Mouse (Mus musculus): ENCODE measurements at regions not wholly inside any gene's neighbourhood (a gene's known extent, or its start where the extent isn't known, plus 50 kb on each side); places are given as distances from the start of the nearest gene placed in this dataset.

GRCm38 (mm10) chr9:87848882-87849281 lies 117.8 kb upstream of the Tbx18 start:
- in situ Hi-C loops (cut with MboI; ENCODE audit: low pct_ligation_motif_present, low pct_unique_long_range_greater_than_20kb, low sequenced_read_pairs): no loop called here
- dilution Hi-C loops (cut with MboI; ENCODE audit: extremely low pct_ligation_motif_present, extremely low pct_unique_long_range_greater_than_20kb, low sequenced_read_pairs): no loop called here
- DNase-seq (ENCODE audit: extremely low read depth): no peak
- no peak overlapping the region for H3K4me2 ChIP-seq (ENCODE audit: insufficient read depth, low read depth, poor library complexity, severe bottlenecking)
- H3K4me3 ChIP-seq (replicated peaks in 1 of 3; ENCODE audit: low read depth in 2 of 3, low read length in 2 of 3, poor library complexity in 1 of 3): no peak overlapping the region
- no peaks in the 10 kb centered on the region for H3K9me3 ChIP-seq (replicated peaks; ENCODE audit: low read length)
- H3K27me3 ChIP-seq (replicated peaks): no peaks in the 10 kb centered on the region
- no peaks in the 10 kb centered on the region for H3K36me3 ChIP-seq (replicated peaks in 1 of 2; ENCODE audit: control insufficient read depth in 1 of 2, insufficient read depth in 1 of 2, low read length in 1 of 2)
- H3K79me2 ChIP-seq (replicated peaks; ENCODE audit: control insufficient read depth, extremely low read depth, insufficient read depth, poor library complexity, severe bottlenecking): no peaks in the 10 kb centered on the region
- H3K27ac ChIP-seq (ENCODE audit: insufficient read depth, low read depth): no peak overlapping the region
- H3K4me1 ChIP-seq (ENCODE audit: control insufficient read depth in 1 of 2, insufficient read depth in 2 of 2): no peaks in the 10 kb centered on the region
- H3K9ac ChIP-seq (ENCODE audit: insufficient read depth, low read depth): no peak overlapping the region
- no peak for TF ChIP-seq TBP (conservative IDR thresholded peaks at IDR 0.05; ENCODE audit: low read depth, low read length)
- TF ChIP-seq JUND (conservative IDR thresholded peaks at IDR 0.05; ENCODE audit: low read depth, low read length): no peak
- no peak for TF ChIP-seq BHLHE40 (IDR thresholded peaks at IDR 0.05; ENCODE audit: low read depth, low read length)
- no peak for TF ChIP-seq MAFK (IDR thresholded peaks at IDR 0.05; ENCODE audit: insufficient replicate concordance, low read length)
- no peak for TF ChIP-seq SMC3 (IDR thresholded peaks at IDR 0.05; ENCODE audit: low read depth, low read length)
- no peak for TF ChIP-seq CTCF (conservative IDR thresholded peaks at IDR 0.05 in 1 of 2, IDR thresholded peaks at IDR 0.05 in 1 of 2; ENCODE audit: low read depth in 2 of 2, low read length in 2 of 2)
- no peak for TF ChIP-seq CHD2 (IDR thresholded peaks at IDR 0.05; ENCODE audit: low read length)
- TF ChIP-seq UBTF (IDR thresholded peaks at IDR 0.05; ENCODE audit: low read depth, low read length): no peak
- TF ChIP-seq HCFC1 (IDR thresholded peaks at IDR 0.05; ENCODE audit: low read depth, low read length): no peak
- TF ChIP-seq SIN3A (IDR thresholded peaks at IDR 0.05; ENCODE audit: low read length): no peak
- TF ChIP-seq MYC (IDR thresholded peaks at IDR 0.05; ENCODE audit: low read depth, low read length): no peak
- TF ChIP-seq ZKSCAN1 (IDR thresholded peaks at IDR 0.05; ENCODE audit: borderline replicate concordance, low read depth, low read length): no peak
- TF ChIP-seq MAZ (IDR thresholded peaks at IDR 0.05; ENCODE audit: low read depth, low read length): no peak
- no peak for TF ChIP-seq JUN (IDR thresholded peaks at IDR 0.05; ENCODE audit: insufficient read depth, low read depth, low read length)
- no peak for TF ChIP-seq E2F4 (IDR thresholded peaks at IDR 0.05; ENCODE audit: insufficient replicate concordance, low read depth, low read length)
- no peak for TF ChIP-seq KAT2A (IDR thresholded peaks at IDR 0.05; ENCODE audit: insufficient replicate concordance, low read length)
- no peak for TF ChIP-seq IRF4 (IDR thresholded peaks at IDR 0.05; ENCODE audit: low read depth, low read length)

- no peak overlapping the region for H3K4me3 ChIP-seq (replicated peaks in 1 of 3; ENCODE audit: low read depth in 2 of 3, low read length in 2 of 3, poor library complexity in 1 of 3)
- TF ChIP-seq MAZ (IDR thresholded peaks at IDR 0.05; ENCODE audit: low read depth, low read length): no peak
- no peak for TF ChIP-seq ZKSCAN1 (IDR thresholded peaks at IDR 0.05; ENCODE audit: borderline replicate concordance, low read depth, low read length)
- no peak for TF ChIP-seq USF2 (conservative IDR thresholded peaks at IDR 0.05; ENCODE audit: low read depth, low read length)
- no peak for TF ChIP-seq ZC3H11A (IDR thresholded peaks at IDR 0.05; ENCODE audit: low read depth, low read length)
- TF ChIP-seq CTCF (conservative IDR thresholded peaks at IDR 0.05 in 1 of 2, IDR thresholded peaks at IDR 0.05 in 1 of 2; ENCODE audit: low read depth in 2 of 2, low read length in 2 of 2): no peak
- H3K9me3 ChIP-seq (replicated peaks; ENCODE audit: low read length): no peaks in the 10 kb centered on the region
- H3K27ac ChIP-seq (ENCODE audit: insufficient read depth, low read depth): no peak overlapping the region
- H3K36me3 ChIP-seq (replicated peaks in 1 of 2; ENCODE audit: control insufficient read depth in 1 of 2, insufficient read depth in 1 of 2, low read length in 1 of 2): no peaks in the 10 kb centered on the region
- no peak overlapping the region for H3K9ac ChIP-seq (ENCODE audit: insufficient read depth, low read depth)
- dilution Hi-C loops (cut with MboI; ENCODE audit: extremely low pct_ligation_motif_present, extremely low pct_unique_long_range_greater_than_20kb, low sequenced_read_pairs): no loop called here
- H3K79me2 ChIP-seq (replicated peaks; ENCODE audit: control insufficient read depth, extremely low read depth, insufficient read depth, poor library complexity, severe bottlenecking): no peaks in the 10 kb centered on the region
- no peak overlapping the region for H3K4me2 ChIP-seq (ENCODE audit: insufficient read depth, low read depth, poor library complexity, severe bottlenecking)
- no peaks in the 10 kb centered on the region for H3K27me3 ChIP-seq (replicated peaks)
- DNase-seq (ENCODE audit: extremely low read depth): no peak
- no peaks in the 10 kb centered on the region for H3K4me1 ChIP-seq (ENCODE audit: control insufficient read depth in 1 of 2, insufficient read depth in 2 of 2)
- in situ Hi-C loops (cut with MboI; ENCODE audit: low pct_ligation_motif_present, low pct_unique_long_range_greater_than_20kb, low sequenced_read_pairs): no loop called here
These were observed 119.1 kb upstream of the Tbx18 start for GRCm38 (mm10) chr9:87850133-87850532.
